Mouse (Mus musculus): ENCODE measurements around the gene Wnk2.

GRCm38 (mm10) chr13:49075377-49075776, 72.4 kb downstream of the Wnk2 start:
- no peak for TF ChIP-seq MAZ (IDR thresholded peaks at IDR 0.05; ENCODE audit: low read depth, low read length)
- no peak for TF ChIP-seq MYB (IDR thresholded peaks at IDR 0.05; ENCODE audit: low read depth, low read length)
